Mouse (Mus musculus) testis, adult 2 months (tissue): ENCODE results near the gene Sucnr1. TPM values are rescaled to one million over a fixed set of nuclear protein-coding genes. Genes with fewer than 3 reads are reported as not detected.

Experiments used
- H3K27ac ChIP-seq: fragments of 200-500 bp; 2 replicates; pipeline ENCODE4 v1.5.1; 2012; ENCODE audit warnings: low read depth, low read length; ENCODE audit not compliant: control insufficient read depth, insufficient read depth
- H3K27me3 ChIP-seq: fragments of 200-500 bp; 2 replicates; pipeline ENCODE4 v1.6.1; 2012; ENCODE audit warnings: mild to moderate bottlenecking, low read length, moderate library complexity; ENCODE audit not compliant: control insufficient read depth, insufficient read depth
- H3K36me3 ChIP-seq: fragments of 200-500 bp; 2 replicates; pipeline ENCODE4 v1.6.1; 2012; ENCODE audit warnings: mild to moderate bottlenecking, low read length; ENCODE audit not compliant: control insufficient read depth, insufficient read depth
- H3K4me1 ChIP-seq: fragments of 200-500 bp; 2 replicates; pipeline ENCODE4 v1.6.1; 2012; ENCODE audit warnings: low read length; ENCODE audit not compliant: control insufficient read depth, insufficient read depth
- H3K4me3 ChIP-seq: fragments of 200-500 bp; 2 replicates; pipeline ENCODE4 v1.5.1; 2012; ENCODE audit warnings: low read depth, mild to moderate bottlenecking, low read length, moderate library complexity, mixed read lengths; ENCODE audit not compliant: control insufficient read depth
- CTCF ChIP-seq: fragments of 200-500 bp; IDR thresholded peaks from 2 replicates; pipeline ENCODE4 v1.5.1; 2012; ENCODE audit warnings: low read depth, mild to moderate bottlenecking, inconsistent platforms, low read length, moderate library complexity; ENCODE audit not compliant: control insufficient read depth, insufficient read depth, insufficient replicate concordance
- POLR2A ChIP-seq: fragments of 200-500 bp; IDR thresholded peaks from 2 replicates; pipeline ENCODE4 v1.6.1; 2012; ENCODE audit warnings: low read depth, mild to moderate bottlenecking, inconsistent platforms, low read length, moderate library complexity; ENCODE audit not compliant: control insufficient read depth
- polyA plus RNA-seq: library from polyadenylated mRNA; depleted of rRNA; stranded (reverse); fragments of >200 nt; gene quantifications from 2 replicates; pipeline ENCODE4 v1.2.3, GENCODE M21; 2012

Gene Sucnr1
- polyA plus RNA-seq, 1 experiment = 0.10 TPM

GRCm38 (mm10) chr3:60078883-60079415 is 2.7 kb upstream of the Sucnr1 start:
- no peak overlapping the region for H3K27ac ChIP-seq
- H3K4me3 ChIP-seq = no peak overlapping the region
- H3K4me1 ChIP-seq = no peaks in the 10 kb centered on the region
- H3K27me3 ChIP-seq = no peaks in the 10 kb centered on the region
- no peaks in the 10 kb centered on the region for H3K36me3 ChIP-seq
- TF ChIP-seq POLR2A (no peak), CTCF (no peak)

- Histone ChIP-seq H3K4me1 (no peaks in the 10 kb centered on the region), H3K4me3 (no peak overlapping the region), H3K27me3 (no peaks in the 10 kb centered on the region), H3K27ac (no peak overlapping the region), H3K36me3 (no peaks in the 10 kb centered on the region)
- TF ChIP-seq CTCF = no peak
- no peak for TF ChIP-seq POLR2A
These were observed 1.1 kb upstream of the Sucnr1 start for GRCm38 (mm10) chr3:60080572-60080971.

GRCm38 (mm10) chr3:60082746-60083145 is 1.1 kb downstream of the Sucnr1 start:
- TF ChIP-seq POLR2A (no peak), CTCF (no peak)
- H3K27ac ChIP-seq = no peak overlapping the region
- H3K4me3 ChIP-seq = no peak overlapping the region
- no peaks in the 10 kb centered on the region for H3K27me3 ChIP-seq
- no peaks in the 10 kb centered on the region for H3K4me1 ChIP-seq
- no peaks in the 10 kb centered on the region for H3K36me3 ChIP-seq

GRCm38 (mm10) chr3:60085729-60086128 is 4.1 kb downstream of the Sucnr1 start:
- Histone ChIP-seq H3K27me3 (no peaks in the 10 kb centered on the region), H3K36me3 (no peaks in the 10 kb centered on the region), H3K27ac (no peak overlapping the region), H3K4me3 (no peak overlapping the region), H3K4me1 (no peaks in the 10 kb centered on the region)
- TF ChIP-seq CTCF (no peak), POLR2A (no peak)

- no peaks in the 10 kb centered on the region for H3K36me3 ChIP-seq
- TF ChIP-seq CTCF (no peak), POLR2A (no peak)
- no peak overlapping the region for H3K27ac ChIP-seq
- H3K4me1 ChIP-seq = no peaks in the 10 kb centered on the region
- H3K4me3 ChIP-seq = no peak overlapping the region
- no peaks in the 10 kb centered on the region for H3K27me3 ChIP-seq
These were observed 9.7 kb downstream of the Sucnr1 start for GRCm38 (mm10) chr3:60091321-60091720.

GRCm38 (mm10) chr3:60094386-60095156 is 12.9 kb downstream of the Sucnr1 start:
- TF ChIP-seq POLR2A (no peak), CTCF (no peak)
- no peak overlapping the region for H3K4me3 ChIP-seq
- H3K27me3 ChIP-seq = no peaks in the 10 kb centered on the region
- H3K4me1 ChIP-seq = no peaks in the 10 kb centered on the region
- H3K36me3 ChIP-seq = no peaks in the 10 kb centered on the region
- no peak overlapping the region for H3K27ac ChIP-seq

GRCm38 (mm10) chr3:60096941-60097340 is 15.3 kb downstream of the Sucnr1 start:
- H3K27me3 ChIP-seq = no peaks in the 10 kb centered on the region
- H3K36me3 ChIP-seq = no peaks in the 10 kb centered on the region
- no peak overlapping the region for H3K4me3 ChIP-seq
- TF ChIP-seq POLR2A (no peak), CTCF (no peak)
- no peak overlapping the region for H3K27ac ChIP-seq
- H3K4me1 ChIP-seq = no peaks in the 10 kb centered on the region

GRCm38 (mm10) chr3:60097485-60097884 is 15.8 kb downstream of the Sucnr1 start:
- H3K4me1 ChIP-seq = no peaks in the 10 kb centered on the region
- no peaks in the 10 kb centered on the region for H3K27me3 ChIP-seq
- no peaks in the 10 kb centered on the region for H3K36me3 ChIP-seq
- TF ChIP-seq CTCF (no peak), POLR2A (no peak)
- H3K27ac ChIP-seq = no peak overlapping the region
- H3K4me3 ChIP-seq = no peak overlapping the region
